Mouse (Mus musculus) midbrain, embryonic 13.5 days (tissue): Measurements from ENCODE around the gene Lrrc2. TPM values are rescaled to one million over a fixed set of nuclear protein-coding genes. Genes with fewer than 3 reads are reported as not detected.

Experiments used
- ATAC-seq: fragments of 200-750 bp; cut with Nextera tagmentation; 2 replicates; pipeline ENCODE4 v1.8.0; 2017; ENCODE audit warnings: mild to moderate bottlenecking, moderate TSS enrichment, moderate library complexity
- H3K27ac ChIP-seq: fragments of 300-500 bp; sonication (generic); 2 replicates; pipeline ENCODE4 v1.5.1; 2015; ENCODE audit warnings: inconsistent platforms, mild to moderate bottlenecking, moderate library complexity
- H3K27me3 ChIP-seq: fragments of 300-500 bp; sonication (generic); 2 replicates; pipeline ENCODE4 v1.6.1; 2015; ENCODE audit warnings: mild to moderate bottlenecking, inconsistent platforms
- H3K36me3 ChIP-seq: fragments of 300-500 bp; sonication (generic); 2 replicates; pipeline ENCODE4 v1.6.1; 2015; ENCODE audit warnings: mild to moderate bottlenecking, inconsistent platforms
- H3K4me1 ChIP-seq: fragments of 300-500 bp; sonication (generic); replicated peaks from 2 replicates; pipeline ENCODE4 v1.6.1; 2015; ENCODE audit warnings: inconsistent platforms
- H3K4me2 ChIP-seq: fragments of 300-500 bp; sonication (generic); replicated peaks from 2 replicates; pipeline ENCODE4 v1.6.1; 2015; ENCODE audit warnings: moderate library complexity, mild to moderate bottlenecking, inconsistent platforms
- H3K4me3 ChIP-seq: fragments of 300-500 bp; sonication (generic); replicated peaks from 2 replicates; pipeline ENCODE4 v1.5.1; 2015; ENCODE audit warnings: mild to moderate bottlenecking, inconsistent platforms
- H3K9ac ChIP-seq: fragments of 300-500 bp; sonication (generic); replicated peaks from 2 replicates; pipeline ENCODE4 v1.6.1; 2015; ENCODE audit warnings: mild to moderate bottlenecking, inconsistent platforms
- H3K9me3 ChIP-seq: fragments of 300-500 bp; sonication (generic); 2 replicates; pipeline ENCODE4 v1.6.1; 2016; ENCODE audit warnings: mild to moderate bottlenecking, inconsistent platforms
- WGBS: fragments of 180-500 bp; shearing (Covaris S2); methylation state at CpG from one replicate; pipeline ENCODE4 v1.1.7; 2015; 5-methylcytosine and 5-hydroxymethylcytosine counted together
- polyA plus RNA-seq: library from polyadenylated mRNA; unstranded; fragments of >200 nt; fragmentation: Nextera tagmentation; extraction: Ambion mirVana; gene quantifications from 2 replicates; pipeline ENCODE4 v1.2.1, GENCODE M21; 2015

The Lrrc2 gene
- 0.30 and 0.71 TPM in 2 replicates for polyA plus RNA-seq

DNA sequence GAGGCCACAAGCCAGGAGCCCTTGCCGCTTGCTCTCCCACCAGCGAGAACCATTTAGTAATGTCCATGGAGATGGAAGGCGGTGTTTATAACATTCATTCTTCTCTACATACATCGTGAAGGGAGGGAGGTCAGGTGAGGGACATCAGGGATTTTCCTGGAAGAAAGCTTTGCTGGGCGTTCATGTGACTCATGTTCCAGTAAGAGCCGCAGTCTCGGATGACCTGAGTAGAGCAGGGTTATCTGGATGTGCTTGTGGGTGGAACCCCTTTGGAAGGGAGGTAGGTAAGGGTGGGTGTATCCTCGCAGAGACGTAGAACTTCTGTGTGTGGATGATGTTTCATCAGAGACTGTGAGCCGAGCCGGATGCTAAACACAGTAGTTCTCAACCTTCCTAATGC is at the start of gene Lrrc2:
Lrrc2 (plus strand) TSS at position 149 of the 400 bp plus-strand sequence.
- 93% methylated on average over 11 of the region's 11 CpGs for WGBS
- Histone ChIP-seq H3K4me2 (no peak within 1 kb of the TSS), H3K9me3 (no peaks in the 10 kb centered on the region), H3K4me3 (no peak within 1 kb of the TSS), H3K4me1 (peaks cover 26% of the 10 kb centered on the region), H3K9ac (no peak within 1 kb of the TSS), H3K27ac (no peak within 1 kb of the TSS), H3K36me3 (no peaks in the 10 kb centered on the region), H3K27me3 (peaks cover 35% of the 10 kb centered on the region)
- no peak for ATAC-seq

DNA sequence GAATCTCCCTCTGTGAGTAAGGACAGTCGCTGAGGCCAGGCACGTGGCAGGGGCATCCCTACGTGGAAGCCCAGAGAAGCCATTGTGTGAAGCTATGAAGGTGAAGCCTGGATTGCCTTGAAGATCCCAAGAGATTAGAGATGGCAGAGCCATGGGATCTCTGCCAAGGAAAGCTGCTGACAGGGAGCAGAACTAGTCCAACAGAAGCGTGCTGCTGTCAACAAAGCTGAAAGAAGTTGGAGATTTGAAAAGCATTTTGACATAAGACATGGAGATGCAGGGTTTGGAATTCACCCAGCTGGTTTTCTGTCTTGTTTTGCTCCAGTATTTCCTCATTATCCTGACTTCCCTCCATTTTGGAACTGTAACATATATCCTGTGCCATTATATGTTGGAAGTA is 49.1 kb upstream of the Lrrc2 start:
- ATAC-seq = no peak
- no peaks in the 10 kb centered on the region for H3K36me3 ChIP-seq
- no peak overlapping the region for H3K4me3 ChIP-seq
- no peaks in the 10 kb centered on the region for H3K9me3 ChIP-seq
- H3K27me3 ChIP-seq = no peaks in the 10 kb centered on the region
- no peaks in the 10 kb centered on the region for H3K4me1 ChIP-seq
- H3K4me2 ChIP-seq = no peak overlapping the region
- 90% methylated on average over 4 of the region's 4 CpGs for WGBS
- no peak overlapping the region for H3K27ac ChIP-seq
- H3K9ac ChIP-seq = no peak overlapping the region

DNA sequence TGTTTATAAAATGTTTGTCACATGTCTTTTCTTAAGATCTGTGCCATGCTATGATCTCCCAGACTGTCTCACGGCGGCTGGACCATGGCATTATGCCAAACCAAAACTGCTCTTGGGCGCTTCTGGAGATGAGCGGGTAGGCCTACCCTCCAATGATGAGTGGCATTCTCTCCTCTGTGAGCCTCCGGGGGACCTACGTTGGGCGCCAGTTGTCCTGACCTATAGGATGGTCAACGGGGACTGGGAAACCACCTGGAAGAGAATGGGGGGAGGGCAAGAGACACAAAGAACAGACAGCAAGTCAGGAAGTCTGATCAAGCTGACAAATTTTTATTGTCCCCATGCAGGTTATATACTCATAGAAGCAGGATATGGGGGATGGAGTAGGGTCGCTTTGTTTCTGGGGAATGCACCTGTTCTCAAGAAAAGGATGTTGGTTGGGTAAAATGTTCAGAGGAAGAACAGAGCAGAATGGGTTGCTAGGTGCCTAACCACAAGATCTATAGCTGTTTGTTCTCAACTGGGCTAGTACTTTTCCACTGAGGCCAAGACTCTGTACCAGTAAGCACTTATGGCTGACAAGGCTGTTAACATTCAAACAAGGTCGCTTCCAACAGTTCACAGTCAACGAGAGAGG is 44.0 kb upstream of the Lrrc2 start:
- WGBS = 91% methylated on average over 11 of the region's 11 CpGs
- H3K9ac ChIP-seq = no peak overlapping the region
- H3K4me2 ChIP-seq = no peak overlapping the region
- no peak overlapping the region for H3K4me3 ChIP-seq
- H3K36me3 ChIP-seq = no peaks in the 10 kb centered on the region
- H3K4me1 ChIP-seq = no peaks in the 10 kb centered on the region
- no peak for ATAC-seq
- no peaks in the 10 kb centered on the region for H3K27me3 ChIP-seq
- H3K9me3 ChIP-seq = no peaks in the 10 kb centered on the region
- no peak overlapping the region for H3K27ac ChIP-seq

DNA sequence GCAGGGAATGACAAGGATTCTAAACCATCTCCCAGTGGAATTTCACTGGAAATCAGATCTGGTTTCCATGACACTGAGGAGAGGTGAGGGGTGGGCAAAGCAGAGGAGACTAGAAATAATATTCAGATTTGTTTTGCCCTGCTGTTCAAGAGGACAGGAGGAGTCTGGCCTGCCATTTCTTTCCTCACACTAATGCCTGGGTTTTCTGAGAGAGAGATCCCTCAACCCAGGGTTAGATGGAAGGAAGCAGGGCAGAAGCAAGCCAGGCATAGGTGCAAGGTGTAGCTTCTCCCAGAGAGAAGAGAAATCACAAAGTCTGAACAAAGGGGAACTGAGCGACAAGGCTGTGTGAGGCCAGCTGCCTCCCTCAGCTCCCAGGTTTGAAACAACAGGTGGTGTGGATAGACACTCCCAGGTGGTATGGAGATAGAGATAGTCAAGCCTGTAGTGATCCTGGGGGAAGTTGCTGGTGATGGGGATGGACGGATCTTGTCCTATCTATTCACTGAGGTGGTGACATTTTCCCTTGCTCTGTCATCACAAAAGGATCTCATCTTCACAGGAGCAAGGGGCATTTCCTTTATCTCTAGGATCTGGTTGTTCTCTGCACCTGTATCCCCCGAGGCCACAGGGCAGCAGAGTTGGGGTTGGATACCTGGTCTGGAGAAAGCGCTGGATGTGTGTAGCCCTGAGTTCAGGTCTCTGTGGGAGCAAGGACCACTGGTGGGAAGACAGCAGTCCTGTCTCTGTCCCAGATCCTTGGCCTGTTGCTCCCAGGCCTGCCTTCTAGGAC is 43.3 kb upstream of the Lrrc2 start:
- H3K27ac ChIP-seq = no peak overlapping the region
- no peak overlapping the region for H3K4me3 ChIP-seq
- no peaks in the 10 kb centered on the region for H3K36me3 ChIP-seq
- H3K4me1 ChIP-seq = no peaks in the 10 kb centered on the region
- no peak for ATAC-seq
- H3K9me3 ChIP-seq = no peaks in the 10 kb centered on the region
- 86% methylated on average over 4 of the region's 4 CpGs for WGBS
- H3K4me2 ChIP-seq = no peak overlapping the region
- H3K27me3 ChIP-seq = no peaks in the 10 kb centered on the region
- H3K9ac ChIP-seq = no peak overlapping the region

DNA sequence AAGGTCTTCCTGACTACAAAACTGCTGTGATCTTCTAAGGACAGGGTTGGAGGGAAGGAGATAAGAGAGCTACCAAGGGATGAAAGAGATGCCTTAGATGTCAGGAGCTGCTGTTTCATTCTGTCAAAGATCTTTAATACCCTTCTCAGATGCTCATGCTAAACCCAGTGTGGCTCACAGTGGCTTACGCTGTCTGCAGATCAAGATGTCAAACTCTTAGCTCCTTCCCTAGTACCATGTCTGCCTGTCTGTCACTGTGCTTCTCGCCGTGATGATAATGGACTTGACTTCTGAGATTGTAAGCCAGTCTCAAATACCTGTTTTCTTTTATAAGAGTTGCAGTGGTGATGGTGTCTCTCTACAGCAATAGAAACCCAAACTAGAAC is 42.7 kb upstream of the Lrrc2 start:
- H3K36me3 ChIP-seq = no peaks in the 10 kb centered on the region
- no peak overlapping the region for H3K9ac ChIP-seq
- 90% methylated on average over 3 of the region's 3 CpGs for WGBS
- H3K27me3 ChIP-seq = no peaks in the 10 kb centered on the region
- no peak overlapping the region for H3K27ac ChIP-seq
- no peaks in the 10 kb centered on the region for H3K9me3 ChIP-seq
- ATAC-seq = no peak
- H3K4me3 ChIP-seq = no peak overlapping the region
- H3K4me1 ChIP-seq = no peaks in the 10 kb centered on the region
- no peak overlapping the region for H3K4me2 ChIP-seq

DNA sequence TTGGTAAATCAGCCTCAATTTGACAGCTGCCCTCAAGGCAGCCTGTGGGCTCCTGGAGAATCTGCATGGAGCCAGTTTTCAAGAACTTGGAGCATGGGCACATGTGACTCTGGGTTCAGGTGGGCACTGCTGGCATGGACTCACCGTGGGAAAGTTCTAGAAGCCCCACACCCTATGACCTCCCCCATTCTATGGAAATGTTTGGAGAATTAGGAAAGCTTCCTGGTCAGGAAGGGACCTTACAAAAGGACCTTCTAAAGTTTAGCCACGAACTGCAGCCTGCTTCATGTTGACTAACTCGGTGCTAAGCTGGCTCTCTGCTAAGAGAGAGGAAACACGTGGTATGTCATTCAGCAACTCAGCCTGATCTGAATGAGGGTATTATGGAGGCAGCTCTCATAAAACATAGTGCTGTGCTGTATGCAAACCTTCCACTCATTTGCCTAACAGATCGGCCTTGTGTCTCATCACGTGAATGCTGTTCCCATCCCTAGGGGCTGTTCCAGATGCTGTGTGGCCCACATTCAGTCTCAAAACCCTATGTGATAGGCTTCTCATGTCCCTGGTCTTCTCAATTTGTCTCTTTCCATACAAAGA is 41.9 kb upstream of the Lrrc2 start:
- H3K9me3 ChIP-seq = no peaks in the 10 kb centered on the region
- H3K36me3 ChIP-seq = no peaks in the 10 kb centered on the region
- no peaks in the 10 kb centered on the region for H3K27me3 ChIP-seq
- H3K4me1 ChIP-seq = no peaks in the 10 kb centered on the region
- H3K27ac ChIP-seq = no peak overlapping the region
- no peak overlapping the region for H3K9ac ChIP-seq
- no peak overlapping the region for H3K4me3 ChIP-seq
- no peak for ATAC-seq
- no peak overlapping the region for H3K4me2 ChIP-seq
- WGBS = 80% methylated on average over 6 of the region's 6 CpGs

DNA sequence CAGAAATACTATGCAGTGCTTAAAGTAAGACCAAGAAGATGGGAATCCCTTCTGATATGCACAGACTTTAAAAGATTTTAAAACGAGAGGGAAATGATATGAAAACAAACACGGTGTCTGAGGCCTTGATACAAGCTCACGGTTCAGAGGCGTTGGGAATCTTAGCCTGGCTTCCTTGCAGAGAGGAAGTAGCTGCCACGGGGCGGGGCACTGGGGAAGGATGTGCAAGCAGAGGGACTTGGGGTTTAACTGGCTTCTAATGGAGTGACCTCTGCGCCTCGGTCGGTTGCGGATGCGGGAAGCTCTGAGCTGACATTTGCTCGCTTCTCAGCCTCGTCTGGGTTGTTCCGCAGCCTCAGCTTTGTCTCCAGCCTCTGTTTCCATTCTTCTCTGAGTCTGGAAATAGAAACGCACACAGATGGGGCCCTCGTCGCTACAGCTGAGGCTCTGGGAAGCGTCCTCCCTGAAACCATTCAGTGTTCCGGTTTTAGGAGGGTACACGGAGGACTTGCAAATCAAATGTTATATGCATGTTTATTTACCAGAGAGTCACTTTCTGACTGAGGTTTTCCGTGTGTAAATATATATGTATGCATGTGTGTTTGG is 36.6 kb upstream of the Lrrc2 start:
- H3K27me3 ChIP-seq = no peaks in the 10 kb centered on the region
- no peaks in the 10 kb centered on the region for H3K4me1 ChIP-seq
- H3K9me3 ChIP-seq = no peaks in the 10 kb centered on the region
- H3K36me3 ChIP-seq = no peaks in the 10 kb centered on the region
- 56% methylated on average over 21 of the region's 21 CpGs for WGBS
- no peak for ATAC-seq
- H3K27ac ChIP-seq = no peak overlapping the region
- no peak overlapping the region for H3K4me3 ChIP-seq
- no peak overlapping the region for H3K9ac ChIP-seq
- H3K4me2 ChIP-seq = no peak overlapping the region

DNA sequence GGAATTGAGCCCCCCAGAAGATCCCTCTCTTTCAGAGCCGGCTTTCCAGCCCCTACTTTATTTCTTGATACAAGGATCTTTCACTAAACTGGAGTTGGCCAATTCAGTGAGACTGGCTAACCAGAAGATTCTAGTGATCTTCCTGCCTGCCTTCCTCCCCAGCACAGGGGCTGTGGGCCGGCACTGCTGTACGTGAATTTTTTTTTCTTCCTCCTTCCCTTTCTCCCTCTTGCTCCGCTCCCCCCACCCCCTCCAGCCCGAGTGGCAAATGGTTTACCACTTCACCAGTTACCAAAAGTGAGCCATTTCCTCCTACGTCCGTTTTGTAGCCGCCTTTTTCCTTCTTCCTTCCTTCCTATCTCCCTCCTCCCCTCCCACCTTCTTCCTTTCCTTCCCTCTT is 35.9 kb upstream of the Lrrc2 start:
- H3K27me3 ChIP-seq = no peaks in the 10 kb centered on the region
- no peak overlapping the region for H3K4me3 ChIP-seq
- WGBS = 74% methylated on average over 8 of the region's 8 CpGs
- no peaks in the 10 kb centered on the region for H3K36me3 ChIP-seq
- H3K4me1 ChIP-seq = no peaks in the 10 kb centered on the region
- H3K9me3 ChIP-seq = no peaks in the 10 kb centered on the region
- H3K4me2 ChIP-seq = no peak overlapping the region
- ATAC-seq = no peak
- H3K9ac ChIP-seq = no peak overlapping the region
- H3K27ac ChIP-seq = no peak overlapping the region

DNA sequence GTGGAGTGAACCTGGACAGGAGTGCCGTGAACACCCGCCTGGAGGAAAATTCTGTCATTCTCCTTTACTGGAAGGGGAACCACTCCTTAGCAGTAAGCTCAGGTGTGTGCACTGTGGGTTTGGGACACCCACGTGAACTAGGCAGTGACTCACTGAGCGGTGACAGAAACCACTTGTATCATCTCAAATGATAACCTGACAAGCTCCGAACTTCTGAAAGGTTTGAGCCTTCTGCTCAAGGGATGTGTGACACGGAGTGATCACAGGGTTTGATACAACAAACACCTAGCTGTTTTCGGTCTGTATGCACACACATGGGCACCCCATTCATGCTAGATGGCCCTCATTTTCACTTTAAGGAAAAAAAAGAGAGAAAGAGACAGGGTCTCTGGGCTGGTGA is 34.6 kb upstream of the Lrrc2 start, which contains the start of gene Fam240a:
Fam240a (minus strand) TSS at position 76 of the 400 bp plus-strand sequence.
- ATAC-seq = no peak
- WGBS = 97% methylated on average over 7 of the region's 7 CpGs

DNA sequence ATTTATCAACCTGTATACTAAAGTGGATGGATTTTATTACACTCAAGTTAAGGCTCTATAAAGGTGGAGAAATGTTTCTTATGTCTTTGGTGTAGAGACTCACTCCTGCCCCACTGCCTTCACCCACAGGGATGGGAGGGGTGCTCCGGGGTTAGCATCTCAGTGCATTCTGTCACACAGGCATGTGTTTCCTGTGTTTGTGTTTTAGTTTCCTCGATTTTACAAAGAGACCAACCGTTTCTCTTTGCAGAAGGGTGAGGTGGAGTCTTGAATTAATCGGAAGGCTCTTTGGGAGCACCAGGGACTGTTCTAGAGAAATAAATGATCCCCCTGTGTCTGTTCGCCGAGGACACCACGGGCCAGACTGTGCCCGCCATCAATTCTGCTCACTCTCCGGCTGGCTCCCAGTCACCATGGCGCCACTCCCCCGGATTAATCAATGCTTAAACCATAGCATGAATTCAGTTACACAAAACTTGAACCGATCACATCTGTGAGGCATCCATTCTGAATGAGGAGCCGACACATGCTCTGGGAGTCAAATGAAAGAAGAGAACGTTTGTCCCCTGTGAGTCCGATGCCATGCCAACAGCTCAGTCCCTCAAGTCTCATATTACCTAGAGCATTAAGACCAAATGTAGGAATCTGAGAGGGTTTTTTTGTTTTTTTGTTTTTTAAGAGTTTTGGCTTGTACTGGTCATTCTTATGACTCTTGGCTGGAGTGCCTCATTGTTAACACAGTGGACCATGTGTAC is 30.5 kb upstream of the Lrrc2 start:
- no peak for ATAC-seq
- 59% methylated on average over 15 of the region's 15 CpGs for WGBS
- H3K4me3 ChIP-seq = no peak overlapping the region

More for the DNA sequence above, 34.6 kb upstream of the Lrrc2 start, which contains the start of gene Fam240a:
- H3K4me3 ChIP-seq = no peak within 1 kb of the TSS
- H3K4me2 ChIP-seq = no peak within 1 kb of the TSS
- H3K36me3 ChIP-seq = no peaks in the 10 kb centered on the region
- no peaks in the 10 kb centered on the region for H3K9me3 ChIP-seq
- no peak within 1 kb of the TSS for H3K27ac ChIP-seq
- H3K9ac ChIP-seq = no peak within 1 kb of the TSS
- H3K27me3 ChIP-seq = no peaks in the 10 kb centered on the region
- H3K4me1 ChIP-seq = no peaks in the 10 kb centered on the region

DNA sequence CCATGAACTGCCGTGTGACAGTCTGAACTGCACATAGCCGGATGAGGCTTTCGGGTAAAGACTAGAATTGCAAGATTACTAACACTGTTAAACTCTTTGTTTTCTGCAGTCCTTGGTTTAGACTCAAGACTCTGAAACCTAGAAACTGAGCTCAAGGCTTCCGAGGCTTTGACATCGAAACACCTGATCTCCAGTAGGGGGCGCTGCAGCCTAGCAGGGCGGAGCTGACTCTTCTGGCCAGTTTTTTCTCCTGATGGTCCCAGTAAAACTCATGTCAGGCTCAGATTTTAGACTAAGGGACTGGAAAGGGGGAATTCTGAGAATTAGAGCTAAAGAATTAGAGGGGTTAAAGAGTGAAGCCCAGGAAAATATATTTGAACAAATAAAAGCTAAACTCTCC is 28.6 kb upstream of the Lrrc2 start:
- no peak overlapping the region for H3K27ac ChIP-seq
- H3K36me3 ChIP-seq = no peaks in the 10 kb centered on the region
- 18% methylated on average over 7 of the region's 7 CpGs for WGBS
- H3K4me2 ChIP-seq = no peak overlapping the region
- no peak for ATAC-seq
- no peaks in the 10 kb centered on the region for H3K4me1 ChIP-seq
- H3K27me3 ChIP-seq = no peaks in the 10 kb centered on the region
- H3K9ac ChIP-seq = no peak overlapping the region
- H3K9me3 ChIP-seq = no peaks in the 10 kb centered on the region
- H3K4me3 ChIP-seq = no peak overlapping the region

More for the DNA sequence above, 30.5 kb upstream of the Lrrc2 start:
- H3K9me3 ChIP-seq = no peaks in the 10 kb centered on the region
- H3K27ac ChIP-seq = no peak overlapping the region
- no peak overlapping the region for H3K4me2 ChIP-seq
- H3K9ac ChIP-seq = no peak overlapping the region
- no peaks in the 10 kb centered on the region for H3K36me3 ChIP-seq
- no peaks in the 10 kb centered on the region for H3K27me3 ChIP-seq
- H3K4me1 ChIP-seq = no peaks in the 10 kb centered on the region
